Mouse (Mus musculus) inflammation-experienced regulatory T-cells (primary cell): ENCODE measurements around the gene Celsr3. TPM values are rescaled to one million over a fixed set of nuclear protein-coding genes. Genes with fewer than 3 reads are reported as not detected.

Source experiments
- polyA plus RNA-seq, 2 experiments: library from polyadenylated mRNA; unstranded; fragments of 100-300 nt; shearing (Covaris generic); gene quantifications; one replicate each; pipeline ENCODE4 v1.2.1; 2017

Gene Celsr3
- under 1 TPM; 0.04 to 0.64 TPM for polyA plus RNA-seq

DNA sequence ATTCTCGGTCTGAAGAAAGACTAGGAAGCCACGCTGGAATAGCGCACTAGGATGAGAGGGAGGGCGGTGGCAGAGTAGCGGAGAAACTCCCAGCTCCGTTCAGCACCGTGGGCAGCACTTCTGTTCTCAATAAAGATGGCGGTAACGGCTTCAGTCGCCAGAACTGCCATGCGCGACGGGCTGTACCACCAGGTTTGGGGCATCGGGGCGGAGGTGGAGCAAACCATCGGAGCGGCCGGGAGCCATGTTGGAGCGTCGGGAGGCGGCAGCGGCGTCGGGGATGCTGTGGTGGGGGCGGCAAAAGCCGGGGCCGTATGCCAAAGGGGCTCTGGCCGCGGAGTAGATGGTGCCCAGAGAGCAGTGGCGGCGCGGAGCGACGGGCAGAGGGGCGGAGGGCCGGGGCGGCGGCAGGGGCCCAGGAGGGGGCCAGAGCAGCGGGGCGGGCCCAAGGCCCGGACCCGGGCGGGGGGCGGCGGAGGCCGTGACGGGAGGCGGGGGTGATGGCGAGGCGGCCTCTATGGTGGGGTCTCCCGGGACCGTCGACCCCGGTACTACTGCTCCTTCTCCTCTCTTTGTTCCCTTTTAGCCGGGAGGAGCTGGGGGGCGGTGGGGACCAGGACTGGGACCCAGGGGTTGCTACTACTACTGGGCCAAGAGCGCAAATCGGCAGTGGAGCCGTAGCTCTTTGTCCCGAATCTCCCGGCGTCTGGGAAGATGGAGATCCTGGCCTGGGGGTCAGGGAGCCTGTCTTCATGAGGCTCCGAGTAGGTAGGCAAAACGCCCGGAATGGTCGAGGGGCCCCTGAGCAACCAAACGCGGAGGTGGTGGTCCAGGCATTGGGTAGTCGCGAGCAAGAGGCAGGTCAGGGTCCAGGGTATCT, at the start of gene Celsr3:
Celsr3 (plus strand) TSS at position 501 of the 880 bp plus-strand sequence.

GRCm38 (mm10) chr9:108783548-108784463, 42.3 kb upstream of the Celsr3 start, which contains the start of gene Ip6k2:
Ip6k2 (plus strand) TSS chr9:108783796.

DNA sequence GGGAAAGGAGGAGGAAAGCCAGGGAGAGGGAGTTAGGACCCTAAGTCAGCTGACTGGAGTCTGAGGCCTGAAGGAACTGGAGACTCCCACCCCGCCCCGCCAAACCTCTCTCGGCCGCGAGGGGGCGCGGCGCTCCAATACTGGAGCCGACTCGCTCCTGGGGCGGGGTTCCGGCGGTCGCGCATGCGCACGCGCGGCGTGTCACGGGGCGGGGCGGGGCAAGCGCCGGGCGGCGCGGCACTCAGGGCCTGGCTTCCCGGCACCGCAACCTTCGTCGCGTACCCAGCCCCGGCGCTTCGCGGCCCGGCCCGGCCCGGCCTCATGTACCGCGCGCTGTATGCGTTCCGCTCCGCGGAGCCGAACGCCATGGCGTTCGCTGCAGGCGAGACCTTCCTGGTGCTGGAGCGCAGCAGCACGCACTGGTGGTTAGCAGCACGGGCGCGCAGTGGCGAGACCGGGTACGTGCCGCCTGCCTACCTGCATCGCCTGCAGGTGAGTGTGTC, 17.9 kb upstream of the Celsr3 start, which contains the start of gene Nckipsd:
Nckipsd (plus strand) TSS at position 206 of the 503 bp plus-strand sequence.

DNA sequence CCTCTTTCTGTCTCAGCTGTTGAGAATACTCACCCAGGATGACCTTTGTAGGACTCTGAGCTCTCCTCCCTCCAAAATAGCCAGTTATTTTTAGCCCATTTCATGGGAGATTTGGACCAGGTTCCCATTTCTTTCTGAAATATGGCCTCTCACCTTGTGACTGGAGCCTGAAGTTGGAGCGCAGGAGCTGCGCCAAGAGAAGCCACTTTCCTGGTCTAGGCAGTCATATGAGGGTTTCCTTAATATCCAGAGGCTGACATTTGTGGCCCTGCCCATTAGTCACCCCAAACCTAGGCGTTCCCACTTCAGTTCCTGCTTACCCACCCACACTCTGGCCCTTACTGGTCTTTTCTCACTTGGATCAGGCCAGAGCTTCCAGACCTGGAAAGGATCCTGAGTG, 26.9 kb downstream of the Celsr3 start, which contains the start of gene Slc26a6:
Slc26a6 (plus strand) TSS at position 308 of the 400 bp plus-strand sequence.

Other genes starting within 250 kb of the Celsr3 start
- 10 to 100 TPM; 56.5 to 71.2 TPM for gene Wdr6, start 247.6 kb upstream of the Celsr3 start, polyA plus RNA-seq
- 10 to 100 TPM; 10.1 to 18.2 TPM for gene P4htm, start 228.7 kb upstream of the Celsr3 start, polyA plus RNA-seq
- gene Arih2, start 176.9 kb upstream of the Celsr3 start, polyA plus RNA-seq: 10 to 100 TPM; 73.3 to 80.5 TPM
- 10 to 100 TPM; 40.7 to 49.3 TPM for gene Slc25a20, start 164.2 kb upstream of the Celsr3 start, polyA plus RNA-seq
- gene Prkar2a, start 137.0 kb upstream of the Celsr3 start, polyA plus RNA-seq: 10 to 100 TPM; 11.9 to 32.9 TPM
- 10 to 100 TPM; 13.1 to 13.8 TPM for gene Ip6k2, start 42.5 kb upstream of the Celsr3 start, polyA plus RNA-seq
- gene Nckipsd, start 18.0 kb upstream of the Celsr3 start, polyA plus RNA-seq: 10 to 100 TPM; 15.6 to 21.2 TPM
- 10 to 100 TPM; 14.3 to 22.6 TPM for gene Slc26a6, start 27.0 kb downstream of the Celsr3 start, polyA plus RNA-seq
- not detected for gene Tmem89, start 88.3 kb downstream of the Celsr3 start, polyA plus RNA-seq
- 100 to 1,000 TPM; 280 to 352 TPM for gene Uqcrc1, start 110.3 kb downstream of the Celsr3 start, polyA plus RNA-seq
- gene Col7a1, start 127.3 kb downstream of the Celsr3 start, polyA plus RNA-seq: 1 to 10 TPM in 1 of 2 experiments, under 1 TPM in 1; 0.57 to 5.2 TPM
- not detected for gene Ucn2, start 159.7 kb downstream of the Celsr3 start, polyA plus RNA-seq
- gene Pfkfb4, start 165.5 kb downstream of the Celsr3 start, polyA plus RNA-seq: 1 to 10 TPM; 5.4 to 8.1 TPM
- 1,000 to 10,000 TPM; 3,949 to 4,230 TPM for gene Shisa5, start 212.2 kb downstream of the Celsr3 start, polyA plus RNA-seq
- gene Trex1, start 233.4 kb downstream of the Celsr3 start, polyA plus RNA-seq: 100 to 1,000 TPM in 1 of 2 experiments, 10 to 100 TPM in 1; 75.8 to 103 TPM
- gene Atrip, start 247.8 kb downstream of the Celsr3 start, polyA plus RNA-seq: 10 to 100 TPM; 20.3 to 33.3 TPM